Mouse (Mus musculus): ENCODE measurements around the gene Clstn3.
"Not testable (repeated sequence)": the region's sequence is repeated elsewhere in the genome, so short reads cannot be mapped to it uniquely, and the experiment has no call there.

Gene Clstn3

GRCm38 (mm10) chr6:124464305-124465271 lies at the start of gene Clstn3:
Gene Clstn3 (minus strand): TSS chr6:124464794.
- DNase-seq (ENCODE audit: low spot score in 2 of 2): peak; percentile 92 to 95

DNA sequence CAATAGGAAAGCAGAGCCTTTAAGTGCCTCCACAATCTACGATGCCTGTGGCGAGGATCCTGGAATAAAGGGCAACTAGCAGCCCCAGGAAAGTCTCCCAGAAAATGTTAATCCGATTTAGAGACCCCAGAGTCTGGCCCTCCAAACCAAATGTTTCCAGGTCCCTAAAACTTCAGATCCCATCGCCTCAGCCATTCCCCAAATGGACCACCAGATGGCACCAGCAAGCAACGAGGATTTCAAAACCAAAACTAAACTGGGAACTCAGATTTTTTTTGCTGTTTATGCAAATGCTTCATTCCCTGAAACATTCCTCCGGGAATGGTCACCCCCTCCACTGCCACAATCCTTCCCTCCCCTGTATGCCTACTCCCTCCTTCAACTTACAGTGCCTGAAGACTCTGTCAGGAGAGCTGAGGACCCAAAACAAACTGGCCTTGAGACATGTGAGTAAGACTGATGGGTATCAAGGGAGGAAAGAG lies 47.8 kb upstream of the Clstn3 start, which contains the start of gene C1ra:
TSS of gene C1ra (plus strand) at position 51 of the 482 bp plus-strand sequence.
- peak; percentile 68 to 78 for DNase-seq (ENCODE audit: low spot score in 2 of 2)

DNA sequence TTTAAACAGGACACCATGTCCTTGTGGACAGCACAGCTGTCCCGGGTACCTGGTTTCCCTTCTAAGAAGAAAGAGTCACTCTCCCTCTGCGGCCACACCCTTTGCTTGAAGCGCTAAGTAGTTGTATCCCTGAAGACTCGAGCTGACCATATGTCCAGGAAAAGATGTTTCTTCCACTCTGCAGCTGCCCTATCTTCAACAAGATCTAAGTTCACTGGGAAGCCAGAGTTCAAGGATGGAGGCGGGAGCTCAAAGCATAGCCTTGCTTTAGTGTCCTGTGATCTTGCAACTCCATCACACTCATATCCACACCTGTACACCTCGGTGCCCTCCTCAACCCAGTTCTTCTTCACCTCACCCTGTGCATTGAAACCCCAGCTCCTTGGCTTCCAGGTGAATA lies 47.3 kb upstream of the Clstn3 start:
- no peak for DNase-seq (ENCODE audit: low spot score in 2 of 2)

DNA sequence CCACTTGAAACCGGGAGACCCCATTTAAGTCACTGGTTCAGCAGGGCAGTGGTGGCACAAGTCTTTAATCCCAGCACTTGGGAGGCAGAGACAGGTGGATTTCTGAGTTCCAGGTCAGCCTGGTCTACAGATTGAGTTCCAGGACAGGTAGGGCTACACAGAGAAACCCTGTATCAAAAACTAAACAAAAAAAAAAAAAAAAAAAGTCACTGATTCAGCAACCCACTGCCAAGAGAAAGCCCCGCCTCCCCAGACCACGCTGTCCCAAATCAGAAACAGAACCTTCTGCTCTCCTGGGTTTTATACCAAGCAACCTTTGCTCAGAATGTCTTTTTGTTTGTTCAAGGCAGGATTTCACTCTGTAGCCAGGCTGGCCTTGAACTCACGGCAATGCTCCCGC lies 44.6 kb upstream of the Clstn3 start:
- DNase-seq (ENCODE audit: low spot score in 2 of 2): not testable (repeated sequence)

GRCm38 (mm10) chr6:124508292-124508691 lies 43.7 kb upstream of the Clstn3 start:
- no peak for DNase-seq (ENCODE audit: low spot score in 2 of 2)

DNA sequence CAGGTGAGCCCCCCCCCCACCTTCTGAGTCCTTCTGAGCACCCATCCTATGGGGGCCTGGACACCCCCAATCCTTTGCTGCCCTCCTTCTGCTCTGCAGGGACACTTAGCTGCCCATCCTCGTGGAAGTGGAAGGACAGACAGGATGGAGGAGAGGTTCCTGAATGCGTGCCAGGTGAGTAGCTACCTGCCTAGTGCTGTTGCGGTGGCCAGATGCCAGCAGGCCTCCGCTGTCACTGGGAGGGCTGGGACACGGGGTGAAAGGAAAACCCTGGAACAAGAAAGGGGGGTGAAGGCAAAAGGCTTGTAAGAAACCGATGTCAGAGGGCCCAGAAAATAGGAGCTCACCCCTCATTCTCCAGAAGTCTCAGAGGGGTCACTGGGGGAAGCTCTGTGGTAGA lies 42.4 kb upstream of the Clstn3 start:
- no peak for DNase-seq (ENCODE audit: low spot score in 2 of 2)

DNA sequence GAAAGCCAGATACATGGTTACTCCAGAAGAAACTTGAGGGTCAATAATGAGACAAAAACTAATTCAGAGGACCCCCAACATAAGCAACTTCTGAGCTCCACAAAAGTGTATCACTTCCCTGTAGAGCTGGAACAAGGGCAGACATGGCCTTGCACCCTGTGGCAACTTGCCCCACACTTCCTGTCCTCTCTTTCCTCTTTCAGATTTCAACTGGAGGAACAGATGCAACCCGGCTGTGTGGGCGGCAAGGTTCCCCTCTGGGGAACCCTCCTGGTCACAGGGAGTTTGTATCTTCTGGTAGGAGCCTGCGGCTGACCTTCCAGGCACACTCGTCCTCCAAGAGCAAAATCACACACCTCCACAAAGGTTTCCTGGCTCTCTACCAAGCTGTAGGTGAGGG lies 40.4 kb upstream of the Clstn3 start:
- no peak for DNase-seq (ENCODE audit: low spot score in 2 of 2)

DNA sequence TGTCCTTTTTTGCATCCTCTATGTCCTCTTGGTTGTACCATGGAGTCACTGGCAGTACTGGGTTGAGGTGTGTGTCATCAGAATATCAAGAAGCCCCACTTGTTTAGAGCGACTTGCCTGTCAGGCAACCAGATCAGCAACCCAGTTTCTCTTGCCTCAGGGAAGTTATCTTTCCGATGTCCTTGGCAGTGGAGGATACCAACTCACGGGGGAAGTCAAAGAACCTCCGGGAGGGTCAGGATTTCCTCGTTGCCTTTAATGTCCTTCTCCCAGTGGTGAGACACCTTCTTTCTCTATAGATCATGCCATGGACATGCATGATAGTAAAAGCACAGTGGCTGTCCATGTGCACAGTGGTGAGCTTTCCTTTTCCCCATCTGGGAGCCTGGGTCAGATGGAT lies 37.4 kb upstream of the Clstn3 start:
- no peak for DNase-seq (ENCODE audit: low spot score in 2 of 2)

GRCm38 (mm10) chr6:124501473-124501872 lies 36.9 kb upstream of the Clstn3 start:
- no peak for DNase-seq (ENCODE audit: low spot score in 2 of 2)

DNA sequence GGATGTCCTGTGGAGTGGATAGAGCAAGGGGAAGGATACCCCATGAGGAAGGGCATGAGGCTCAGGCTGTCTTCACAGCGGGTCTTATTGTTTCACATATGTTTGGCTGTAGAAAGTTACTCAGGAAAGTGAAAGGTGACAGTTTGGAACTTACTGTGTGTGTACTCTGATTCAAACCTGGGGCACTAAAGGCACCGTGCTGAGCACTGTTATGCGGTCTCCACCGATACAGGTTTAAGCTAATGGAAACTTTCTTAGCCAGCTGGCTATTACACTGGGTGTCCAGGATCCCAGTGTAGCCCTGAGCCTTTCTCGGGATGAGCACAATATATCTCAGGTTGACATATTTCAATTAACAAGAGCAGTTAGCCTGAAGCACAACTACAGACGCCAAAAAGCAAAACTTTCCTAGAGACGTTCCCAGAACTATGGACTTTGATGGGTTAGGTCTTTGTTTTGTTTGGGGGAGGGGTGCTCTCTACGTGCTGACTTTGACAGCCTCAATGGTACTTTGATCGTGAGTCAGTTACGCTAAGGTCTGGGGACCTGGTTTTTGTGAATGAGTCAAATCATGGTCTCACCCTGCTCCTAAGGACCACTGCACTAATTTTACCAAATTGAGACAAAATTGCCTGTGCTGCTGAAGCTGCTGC lies 35.4 kb upstream of the Clstn3 start:
- DNase-seq (ENCODE audit: low spot score in 2 of 2): no peak

GRCm38 (mm10) chr6:124496054-124496453 lies 31.5 kb upstream of the Clstn3 start:
- DNase-seq (ENCODE audit: low spot score in 2 of 2): no peak

DNA sequence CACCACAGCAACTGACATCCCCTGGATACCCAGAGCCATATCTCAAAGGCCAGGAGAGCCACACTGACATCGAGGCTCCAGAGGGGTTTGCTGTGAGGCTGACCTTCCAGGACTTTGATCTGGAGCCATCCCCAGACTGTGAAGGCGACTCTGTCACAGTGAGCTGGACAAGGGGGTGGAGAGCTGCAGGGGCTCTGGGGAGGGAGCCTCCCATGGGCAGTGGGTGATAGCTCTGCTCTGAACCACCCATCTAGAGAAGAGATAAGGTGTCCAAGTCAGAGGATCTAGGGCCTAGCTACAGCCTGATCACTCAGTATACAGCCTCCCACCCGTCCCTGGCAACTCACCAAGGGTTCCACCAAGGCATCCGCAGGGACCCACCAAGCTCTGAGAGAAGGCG lies 29.3 kb upstream of the Clstn3 start:
- DNase-seq (ENCODE audit: low spot score in 2 of 2): no peak

GRCm38 (mm10) chr6:124492842-124493561 lies 28.4 kb upstream of the Clstn3 start, which contains the start of gene C1rl:
Gene C1rl (plus strand): TSS chr6:124493113.
- peak; percentile 81 to 85 for DNase-seq (ENCODE audit: low spot score in 2 of 2)

- no peak for DNase-seq (ENCODE audit: low spot score in 2 of 2)
These were observed 26.8 kb upstream of the Clstn3 start for GRCm38 (mm10) chr6:124491427-124491826.

DNA sequence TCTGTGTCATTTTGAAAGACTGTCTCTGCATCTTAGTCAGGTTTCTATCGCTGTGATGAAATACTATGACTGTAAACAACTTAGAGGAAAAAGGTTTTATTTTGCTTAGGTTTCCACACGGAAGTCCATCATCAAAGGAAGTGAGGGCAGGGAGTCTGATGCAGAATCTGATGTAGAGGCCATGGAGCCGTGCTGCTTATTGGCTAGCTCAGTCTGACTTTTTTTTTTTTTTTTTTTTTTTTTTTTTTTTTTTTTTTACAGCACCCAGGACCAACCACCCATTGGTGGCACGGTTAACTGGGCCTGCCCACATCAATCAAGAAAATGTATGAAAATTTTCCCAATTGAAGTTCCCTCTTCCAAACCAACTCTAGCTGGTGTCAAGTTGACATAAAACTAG lies 24.4 kb upstream of the Clstn3 start:
- DNase-seq (ENCODE audit: low spot score in 2 of 2): no peak

- DNase-seq (ENCODE audit: low spot score in 2 of 2): no peak
These were observed 22.9 kb upstream of the Clstn3 start for GRCm38 (mm10) chr6:124487509-124487908.

DNA sequence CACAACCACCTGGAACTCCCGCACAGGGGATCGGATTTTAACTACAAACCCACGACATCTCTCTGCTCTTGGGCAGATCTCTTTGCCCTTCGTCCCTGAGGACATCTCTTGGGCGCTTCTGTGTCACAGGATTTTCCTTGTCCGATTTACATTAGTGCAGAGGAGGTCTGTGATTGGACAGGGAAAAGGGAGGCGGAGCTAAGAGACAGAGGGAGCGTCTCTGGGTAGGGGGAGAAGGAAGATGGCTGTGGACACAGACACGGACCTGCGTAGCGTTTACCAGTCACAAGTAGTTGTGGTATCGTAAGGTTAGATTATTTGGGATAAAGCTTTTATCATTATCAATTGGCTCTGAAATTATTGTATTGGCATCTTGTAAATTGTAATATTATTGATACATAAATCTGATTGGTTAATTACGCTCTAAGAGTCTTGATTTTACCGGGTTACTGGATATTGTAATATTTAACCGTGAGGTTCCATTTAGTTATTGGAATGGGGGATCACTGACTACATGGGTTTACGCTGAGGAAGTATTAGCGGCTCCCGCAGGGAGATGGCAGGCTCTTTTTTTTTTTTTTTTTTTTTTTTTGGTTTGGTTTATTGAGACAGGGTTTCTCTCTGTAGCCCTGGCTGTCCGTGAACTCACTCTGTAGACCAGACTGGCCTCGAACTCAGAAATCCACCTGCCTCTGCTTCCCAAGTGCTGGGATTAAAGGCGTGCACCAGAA lies 21.0 kb upstream of the Clstn3 start:
- DNase-seq (ENCODE audit: low spot score in 2 of 2): no peak

- no peak for DNase-seq (ENCODE audit: low spot score in 2 of 2)
These were observed 20.3 kb upstream of the Clstn3 start for GRCm38 (mm10) chr6:124484851-124485250.

DNA sequence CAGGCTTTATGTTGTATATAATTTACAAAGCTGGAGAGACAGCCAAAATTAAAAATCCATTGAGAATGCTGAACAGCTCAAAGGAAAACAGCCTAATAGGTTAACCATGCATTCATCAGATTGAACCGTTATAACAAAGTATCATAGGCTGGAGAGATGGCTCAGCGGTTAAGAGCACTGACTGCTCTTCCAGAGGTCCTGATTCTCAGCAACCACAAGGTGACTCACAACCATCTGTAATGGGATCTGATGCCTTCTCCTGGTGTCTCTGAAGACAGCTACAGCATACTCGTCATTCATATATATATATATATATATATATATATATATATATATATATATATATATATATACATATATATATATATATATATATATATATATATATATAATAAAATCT lies 19.2 kb upstream of the Clstn3 start:
- not testable (repeated sequence) for DNase-seq (ENCODE audit: low spot score in 2 of 2)

GRCm38 (mm10) chr6:124481571-124481970 lies 17.0 kb upstream of the Clstn3 start:
- peak; percentile 59 to 72 for DNase-seq (ENCODE audit: low spot score in 2 of 2)

GRCm38 (mm10) chr6:124480295-124480694 lies 15.7 kb upstream of the Clstn3 start:
- peak in 1 of 2 experiments; percentile 42 for DNase-seq (ENCODE audit: low spot score in 2 of 2)
